Mouse (Mus musculus) CD4-positive, CD25-positive, alpha-beta regulatory T cell, adult 4 months (primary cell): Measurements from ENCODE around the gene Evi5l. TPM values are rescaled to one million over a fixed set of nuclear protein-coding genes. Genes with fewer than 3 reads are reported as not detected.

Experiments
- ATAC-seq: one replicate; pipeline ENCODE4 v1.8.0; 2017
- polyA plus RNA-seq, 2 experiments: library from polyadenylated mRNA; unstranded; fragments of 100-300 nt; shearing (Covaris generic); gene quantifications; one replicate each; pipeline ENCODE4 v1.2.1; 2017

Gene Evi5l
- polyA plus RNA-seq, 2 experiments from 2014 or later = 5.6 to 7.8 TPM

- no peak for ATAC-seq
These were observed 39.1 kb downstream of the Evi5l start for GRCm38 (mm10) chr8:4205246-4206123.

- no peak for ATAC-seq
These were observed 40.0 kb downstream of the Evi5l start for GRCm38 (mm10) chr8:4206182-4207015.

- no peak for ATAC-seq
These were observed 40.6 kb downstream of the Evi5l start for GRCm38 (mm10) chr8:4207016-4207350.

GRCm38 (mm10) chr8:4211097-4211496 is 44.7 kb downstream of the Evi5l start:
- ATAC-seq = no peak

GRCm38 (mm10) chr8:4212809-4213209 is 46.4 kb downstream of the Evi5l start:
- ATAC-seq = peak; percentile 9

GRCm38 (mm10) chr8:4213210-4214005 is 47.0 kb downstream of the Evi5l start:
- ATAC-seq = peak; percentile 30

- ATAC-seq = peak; percentile 71
These were observed 47.9 kb downstream of the Evi5l start for GRCm38 (mm10) chr8:4214006-4214980.

- ATAC-seq = no peak
These were observed 49.9 kb downstream of the Evi5l start for GRCm38 (mm10) chr8:4216296-4216695.

- no peak for ATAC-seq
These were observed 50.6 kb downstream of the Evi5l start, which contains the start of gene Prr36 for GRCm38 (mm10) chr8:4216791-4217621. Prr36 (minus strand) TSS chr8:4217459.

- ATAC-seq = no peak
These were observed 53.2 kb downstream of the Evi5l start for GRCm38 (mm10) chr8:4219617-4220016.

- ATAC-seq = no peak
These were observed 55.7 kb downstream of the Evi5l start for GRCm38 (mm10) chr8:4222059-4222458.

GRCm38 (mm10) chr8:4226323-4226722 is 60.0 kb downstream of the Evi5l start:
- ATAC-seq = no peak

GRCm38 (mm10) chr8:4226739-4227347 is 60.5 kb downstream of the Evi5l start, which contains the start of gene Lrrc8e:
Lrrc8e (plus strand) TSS chr8:4226827.
- ATAC-seq = no peak

- ATAC-seq = no peak
These were observed 61.6 kb downstream of the Evi5l start for GRCm38 (mm10) chr8:4227919-4228318.

GRCm38 (mm10) chr8:4229784-4230183 is 63.4 kb downstream of the Evi5l start:
- ATAC-seq = no peak

- no peak for ATAC-seq
These were observed 64.4 kb downstream of the Evi5l start for GRCm38 (mm10) chr8:4230612-4231351.

- ATAC-seq = no peak
These were observed 71.6 kb downstream of the Evi5l start for GRCm38 (mm10) chr8:4237814-4238433.

- peak; percentile 85 for ATAC-seq
These were observed 72.2 kb downstream of the Evi5l start, which contains the start of the genes Map2k7 and Gm49320 for GRCm38 (mm10) chr8:4238434-4239192. Map2k7 (plus strand) TSS chr8:4238740. Gm49320 (plus strand) TSS chr8:4238865.
